Mouse (Mus musculus): ENCODE measurements around the gene Traf3ip1. TPM values are rescaled to one million over a fixed set of nuclear protein-coding genes. Genes with fewer than 3 reads are reported as not detected.

Gene Traf3ip1
- total RNA-seq (2021), result 10 to 100 TPM; 15.5 to 15.8 TPM

DNA sequence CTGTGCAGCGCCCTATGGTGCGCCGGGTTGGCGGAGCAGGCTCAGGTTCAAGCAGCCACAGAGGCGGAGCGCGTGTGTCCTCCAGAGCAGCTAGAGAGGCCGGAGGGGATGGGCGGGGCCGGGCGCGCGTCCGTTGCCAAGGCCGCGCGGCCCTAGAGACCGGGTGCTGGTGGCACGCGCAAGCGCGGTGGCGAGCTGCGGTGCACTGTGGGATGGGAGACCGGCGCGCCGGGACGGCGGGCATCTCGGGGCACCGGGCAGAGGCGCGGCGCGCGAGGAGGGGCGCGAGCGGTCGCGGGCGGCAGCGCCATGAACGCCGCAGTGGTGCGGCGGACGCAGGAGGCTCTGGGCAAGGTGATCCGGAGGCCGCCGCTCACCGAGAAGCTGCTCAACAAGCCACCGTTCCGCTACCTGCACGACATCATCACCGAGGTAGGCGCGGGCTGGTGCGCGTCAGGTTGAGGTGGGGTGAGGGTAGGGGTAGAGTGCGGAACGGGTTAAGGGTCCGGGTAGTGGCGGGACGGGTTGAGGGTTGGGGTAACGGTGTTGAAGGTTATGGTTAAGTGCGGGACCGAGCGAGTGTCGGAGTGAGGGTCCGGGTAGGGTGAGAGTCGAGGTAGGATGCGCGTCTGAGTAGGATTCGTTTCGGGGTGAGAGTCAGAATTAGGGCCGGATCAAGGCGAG lies at the start of gene Traf3ip1:
TSS of gene Traf3ip1 (plus strand) at position 191 of the 684 bp plus-strand sequence.
- intact Hi-C loops (cut with DNase I), result no loop called here
- peak; percentile 93 for DNase-seq (ENCODE audit: low spot score in 2 of 2)

- peak; percentile 18 to 85 for DNase-seq (ENCODE audit: low spot score in 2 of 2)
- intact Hi-C loops (cut with DNase I), result no loop called here
These were observed 49.3 kb upstream of the Traf3ip1 start for GRCm38 (mm10) chr1:91444841-91445830.

- intact Hi-C loops (cut with DNase I), result no loop called here
- DNase-seq (ENCODE audit: low spot score in 2 of 2), result peak in 1 of 2 experiments; percentile 39
These were observed 48.4 kb upstream of the Traf3ip1 start for GRCm38 (mm10) chr1:91446060-91446459.

- intact Hi-C loops (cut with DNase I), result no loop called here
- no peak for DNase-seq (ENCODE audit: low spot score in 2 of 2)
These were observed 47.9 kb upstream of the Traf3ip1 start for GRCm38 (mm10) chr1:91446511-91446910.

DNA sequence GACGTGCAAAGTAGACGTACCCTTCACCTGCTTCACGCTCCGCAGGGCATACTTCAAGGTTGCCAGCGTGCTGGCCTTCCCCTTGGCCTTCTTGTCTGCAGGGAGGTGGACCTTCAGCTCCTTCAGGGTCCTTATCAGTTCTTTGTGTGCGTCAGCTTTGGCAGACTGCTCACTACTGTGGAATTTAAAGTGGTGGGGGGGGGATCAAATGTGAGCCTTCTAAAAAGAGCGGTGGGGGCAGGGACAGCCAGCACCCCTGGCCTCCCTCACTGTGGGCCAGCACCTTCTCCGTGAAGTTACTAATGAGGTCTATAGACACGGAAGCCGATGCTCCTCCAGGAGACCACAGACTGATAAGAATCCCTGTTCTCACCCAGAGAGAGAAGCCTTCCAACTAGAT lies 45.8 kb upstream of the Traf3ip1 start:
- no peak for DNase-seq (ENCODE audit: low spot score in 2 of 2)
- intact Hi-C loops (cut with DNase I), result no loop called here

DNA sequence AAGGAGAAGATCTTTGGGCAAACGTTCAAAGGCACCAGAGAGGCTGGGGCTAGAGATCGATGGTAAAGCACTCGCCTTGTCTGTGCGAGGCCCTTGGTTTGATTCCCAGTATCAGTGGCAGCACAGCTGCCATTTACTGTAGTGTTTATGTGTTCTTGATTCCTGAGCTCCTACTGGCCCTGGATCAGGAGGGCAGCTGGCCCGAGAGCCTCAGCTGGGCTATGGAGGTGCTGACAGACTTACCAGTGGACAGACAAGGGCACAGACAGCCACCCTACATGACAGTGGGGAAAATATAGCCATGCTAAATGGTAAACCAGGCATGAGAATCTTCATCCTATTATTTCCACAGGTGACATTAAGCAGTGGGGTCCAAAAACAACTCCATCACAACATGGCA lies 43.6 kb upstream of the Traf3ip1 start:
- no peak for DNase-seq (ENCODE audit: low spot score in 2 of 2)
- intact Hi-C loops (cut with DNase I), result no loop called here

DNA sequence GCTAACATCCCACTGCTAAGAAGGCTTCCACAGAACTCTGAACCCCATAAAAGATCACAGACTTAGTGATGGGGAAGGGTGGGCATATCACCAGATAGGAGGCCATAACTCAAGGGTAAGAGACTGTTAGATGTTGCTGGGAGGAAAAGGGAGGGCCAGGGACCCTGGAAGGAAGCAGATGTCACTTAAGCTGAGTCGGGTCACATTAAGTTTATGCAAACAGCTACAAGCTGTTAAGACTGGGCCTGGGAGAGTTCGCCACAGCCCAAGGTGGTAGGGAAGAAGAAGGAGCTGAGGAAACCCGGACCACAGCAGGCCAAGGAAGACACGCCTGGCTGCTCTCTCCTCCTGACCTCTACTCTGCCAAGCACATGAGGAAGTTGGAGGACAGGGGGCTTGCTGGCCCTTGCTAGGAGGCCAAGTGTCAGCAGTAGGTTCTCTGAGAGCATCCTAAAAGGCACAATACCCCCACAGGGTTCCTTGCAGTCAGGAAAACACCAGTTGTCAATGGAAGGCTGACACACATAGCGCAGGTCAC lies 42.8 kb upstream of the Traf3ip1 start:
- no peak for DNase-seq (ENCODE audit: low spot score in 2 of 2)
- intact Hi-C loops (cut with DNase I), result no loop called here

DNA sequence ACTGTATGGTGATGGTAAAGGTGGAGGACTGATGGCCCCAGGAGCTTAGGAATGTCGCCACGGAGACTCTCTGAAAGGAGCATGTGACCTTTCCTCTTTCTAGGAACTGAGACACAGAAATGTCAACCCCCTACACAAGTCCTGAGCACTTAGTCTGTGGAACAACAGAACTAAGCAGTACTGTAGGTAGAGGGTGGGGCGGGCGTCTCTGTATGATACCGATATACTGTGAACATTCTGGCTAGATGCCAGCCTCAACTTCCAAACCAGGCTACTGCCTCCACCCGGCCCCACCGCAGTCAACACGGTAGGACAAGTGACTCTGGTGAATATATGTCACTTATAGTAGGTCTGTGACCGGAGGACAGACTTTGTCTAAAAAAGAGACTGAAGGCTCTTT lies 40.5 kb upstream of the Traf3ip1 start:
- no peak for DNase-seq (ENCODE audit: low spot score in 2 of 2)
- intact Hi-C loops (cut with DNase I), result no loop called here

DNA sequence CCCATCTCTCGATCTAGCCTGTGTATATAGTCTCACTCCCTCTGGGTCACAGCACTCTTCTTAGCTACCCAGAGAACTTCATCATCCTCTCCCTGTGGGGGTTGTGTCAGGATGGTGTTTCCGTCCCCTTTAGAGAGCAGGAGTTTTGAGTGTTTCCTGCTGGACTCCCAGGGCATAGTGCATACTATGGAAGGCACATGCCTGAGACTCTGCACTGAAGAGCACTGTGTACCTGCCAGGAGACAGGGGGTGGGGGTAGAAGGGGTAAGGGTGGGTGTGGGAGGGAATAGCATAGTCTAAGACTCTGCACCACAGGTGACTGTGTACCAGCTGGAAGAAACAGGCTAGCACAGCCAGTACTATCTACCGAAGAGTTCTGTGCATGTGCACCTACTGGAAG lies 40.1 kb upstream of the Traf3ip1 start:
- intact Hi-C loops (cut with DNase I), result no loop called here

DNA sequence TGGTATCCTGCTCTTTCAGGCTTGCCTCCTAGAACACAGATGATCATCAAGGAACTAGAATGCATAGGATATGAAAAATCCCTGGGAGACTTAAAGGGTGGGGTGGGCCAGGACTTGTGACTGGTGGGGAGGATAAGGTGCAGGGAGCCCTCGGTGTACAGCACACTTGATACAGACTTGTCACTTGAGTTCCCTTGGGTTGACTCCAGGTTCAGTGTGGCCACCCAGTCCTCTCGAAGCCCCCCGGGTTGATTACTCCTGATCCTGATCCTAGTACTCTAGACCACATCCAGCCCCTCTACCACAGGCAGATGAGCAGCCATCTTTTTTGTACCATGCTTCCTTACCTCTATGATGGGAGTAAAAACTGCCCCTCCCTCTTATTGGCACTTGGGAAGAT lies 39.5 kb upstream of the Traf3ip1 start:
- DNase-seq (ENCODE audit: low spot score in 2 of 2), result no peak
- intact Hi-C loops (cut with DNase I), result no loop called here

More for the DNA sequence above, 40.1 kb upstream of the Traf3ip1 start:
- no peak for DNase-seq (ENCODE audit: low spot score in 2 of 2)

DNA sequence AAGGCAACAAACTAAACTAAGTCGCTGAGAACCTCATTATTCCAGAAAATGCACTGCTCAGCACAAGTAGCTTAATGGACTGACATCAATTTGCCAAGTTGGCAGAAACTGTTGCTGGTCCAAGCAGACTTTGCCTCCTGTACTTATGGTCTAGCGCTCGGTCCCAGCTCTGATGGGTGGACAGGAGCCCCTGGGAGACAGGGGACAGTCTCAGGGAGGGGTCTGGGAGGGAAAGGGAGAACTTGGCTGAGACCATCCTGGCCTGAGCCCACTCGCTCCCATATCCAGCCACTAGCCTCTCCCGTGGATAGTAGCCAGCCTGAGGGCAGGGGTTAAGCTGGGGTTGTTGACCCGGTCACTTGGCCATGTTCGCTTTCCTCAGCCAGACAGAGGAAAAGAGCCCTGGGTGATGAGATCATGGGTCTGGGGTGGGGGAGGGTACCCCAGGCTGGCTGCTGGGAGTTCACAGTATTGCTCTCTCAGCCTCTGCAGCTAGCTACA lies 38.7 kb upstream of the Traf3ip1 start:
- DNase-seq (ENCODE audit: low spot score in 2 of 2), result no peak
- intact Hi-C loops (cut with DNase I), result no loop called here

DNA sequence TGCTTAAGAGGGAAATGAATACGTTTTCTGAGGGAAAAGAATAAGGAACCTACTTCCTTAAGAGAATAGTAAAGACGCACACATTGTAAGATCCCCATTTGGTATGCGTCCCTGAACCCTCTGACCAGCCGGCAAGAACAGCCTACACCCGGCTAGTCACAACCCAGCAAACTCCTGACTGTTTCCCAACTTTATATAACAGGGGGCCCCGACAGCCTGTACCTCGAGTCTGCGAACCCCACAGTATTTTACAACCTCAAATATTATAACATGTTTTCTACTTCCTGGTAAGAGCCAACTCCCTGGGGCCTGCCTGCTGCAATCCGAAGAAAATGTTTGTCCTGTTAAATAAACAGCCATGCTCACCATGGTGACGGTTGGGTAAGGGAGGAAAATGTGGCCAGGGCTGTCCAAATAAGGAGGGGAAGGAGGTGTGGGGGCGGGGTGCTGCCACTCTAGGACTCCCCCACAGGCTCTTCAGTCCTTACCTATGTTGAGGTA lies 38.1 kb upstream of the Traf3ip1 start:
- peak; percentile 46 to 48 for DNase-seq (ENCODE audit: low spot score in 2 of 2)
- intact Hi-C loops (cut with DNase I), result no loop called here

DNA sequence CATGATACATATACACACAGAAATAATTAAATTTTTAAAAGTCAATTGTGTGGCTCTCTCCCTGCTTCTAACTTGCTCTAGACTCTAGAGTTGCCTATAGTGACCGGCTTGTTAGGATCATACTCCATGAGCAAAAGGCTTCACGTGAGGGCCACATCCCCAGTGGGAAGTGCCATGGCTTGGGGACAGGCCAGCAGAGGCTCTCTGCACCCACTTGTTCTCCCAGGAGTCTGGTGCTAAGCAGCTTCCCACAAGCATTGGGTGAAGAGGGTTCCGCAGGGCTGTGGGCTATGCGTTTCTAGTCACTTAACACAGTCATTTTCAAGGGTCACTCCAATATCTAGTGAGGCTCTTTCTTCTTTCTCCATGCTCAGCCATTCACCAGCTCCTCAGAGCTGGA lies 37.3 kb upstream of the Traf3ip1 start:
- intact Hi-C loops (cut with DNase I), result no loop called here
- peak in 1 of 2 experiments; percentile 24 for DNase-seq (ENCODE audit: low spot score in 2 of 2)

- DNase-seq (ENCODE audit: low spot score in 2 of 2), result peak; percentile 67 to 94
- intact Hi-C loops (cut with DNase I), result no loop called here
These were observed 36.7 kb upstream of the Traf3ip1 start for GRCm38 (mm10) chr1:91457698-91458097.

- DNase-seq (ENCODE audit: low spot score in 2 of 2), result peak; percentile 65 to 91
- intact Hi-C loops (cut with DNase I), result no loop called here
These were observed 36.1 kb upstream of the Traf3ip1 start for GRCm38 (mm10) chr1:91458223-91458861.

DNA sequence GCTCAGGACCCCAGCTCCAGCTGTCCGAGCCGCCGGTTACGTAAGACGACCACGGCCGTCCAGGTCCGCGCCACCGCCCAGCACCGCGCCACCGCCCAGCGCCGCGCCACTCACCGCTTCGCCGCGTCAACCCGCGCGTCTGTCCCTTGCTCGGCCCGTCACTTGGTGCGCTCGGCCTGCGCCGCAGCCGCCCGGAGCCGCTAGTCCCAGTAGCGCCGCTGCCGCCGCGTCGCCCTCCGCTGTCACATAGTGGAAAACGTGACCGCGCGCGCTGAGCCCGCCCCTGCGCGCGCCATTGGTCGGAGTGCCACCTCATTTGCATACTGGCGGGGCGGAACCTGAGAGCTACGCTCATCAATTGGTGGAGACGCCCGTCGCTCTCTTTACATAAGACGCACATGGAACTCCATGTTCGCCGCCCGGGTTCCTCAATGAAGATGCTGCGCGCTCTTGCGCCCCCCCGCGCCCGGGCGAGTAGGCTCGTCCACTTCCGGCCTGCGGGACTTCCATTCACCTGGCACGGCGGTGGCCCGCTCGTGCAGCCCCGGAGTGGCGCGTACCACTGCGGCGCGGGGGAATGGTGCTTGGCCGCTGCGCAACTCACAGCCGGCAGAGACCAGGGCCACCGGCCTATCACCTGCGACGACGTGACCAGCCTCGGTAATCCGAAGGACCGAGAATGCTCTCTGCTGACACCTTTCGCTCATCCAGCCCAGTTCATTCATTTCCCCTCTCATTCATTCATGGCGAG lies 35.2 kb upstream of the Traf3ip1 start, which contains the start of gene Per2:
TSS of gene Per2 (minus strand) at position 266 of the 751 bp plus-strand sequence.
- intact Hi-C loops (cut with DNase I), result no loop called here
- peak; percentile 100 for DNase-seq (ENCODE audit: low spot score in 2 of 2)

GRCm38 (mm10) chr1:91460069-91460468 lies 34.4 kb upstream of the Traf3ip1 start:
- DNase-seq (ENCODE audit: low spot score in 2 of 2), result no peak
- intact Hi-C loops (cut with DNase I), result loop anchor here (2.0 kb wide), 1 partner anchor 31 kb away; no protein-coding TSS in a partner anchor

DNA sequence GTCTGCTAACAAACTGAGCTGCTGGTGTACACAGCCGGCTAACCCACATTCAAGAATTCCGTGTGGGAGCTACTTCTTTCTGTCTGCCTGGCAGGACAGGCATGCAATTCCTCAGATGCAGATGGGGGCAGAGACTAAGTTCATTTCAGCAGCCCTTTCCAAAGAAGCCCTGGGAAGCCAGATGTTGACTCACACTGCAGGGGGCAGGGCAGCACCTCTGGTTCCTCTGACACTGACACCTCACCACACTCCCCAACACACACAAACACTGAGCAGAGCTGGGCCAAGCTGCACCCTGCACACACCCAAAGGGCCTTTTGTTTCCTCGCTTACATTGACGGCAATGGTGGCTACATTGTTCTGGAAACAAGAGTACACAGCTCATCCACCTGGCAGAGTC lies 33.9 kb upstream of the Traf3ip1 start:
- intact Hi-C loops (cut with DNase I), result loop anchor here (2.0 kb wide), 1 partner anchor 32 kb away; no protein-coding TSS in a partner anchor
- peak in 1 of 2 experiments; percentile 48 for DNase-seq (ENCODE audit: low spot score in 2 of 2)
